Mouse (Mus musculus): Measurements from ENCODE around the gene Brca1. TPM values are rescaled to one million over a fixed set of nuclear protein-coding genes. Genes with fewer than 3 reads are reported as not detected.

Brca1 gene
- total RNA-seq, 2 experiments from 2014 or later, result 1.4 to 2.0 TPM

GRCm38 (mm10) chr11:101552476-101553300, 933 bp upstream of the Brca1 start:
- peak; percentile 98 to 100 for DNase-seq (ENCODE audit: low spot score in 2 of 2)
- intact Hi-C loops (cut with DNase I), result loop anchor here (5.0 kb wide), 1 partner anchor 85 kb away; the partner anchor contains the start of gene Vat1

GRCm38 (mm10) chr11:101548526-101548925, 3.2 kb downstream of the Brca1 start:
- no peak for DNase-seq (ENCODE audit: low spot score in 2 of 2)
- intact Hi-C loops (cut with DNase I), result no loop called here

GRCm38 (mm10) chr11:101544132-101544531, 7.6 kb downstream of the Brca1 start:
- intact Hi-C loops (cut with DNase I), result no loop called here
- DNase-seq (ENCODE audit: low spot score in 2 of 2), result peak in 1 of 2 experiments; percentile 29

- intact Hi-C loops (cut with DNase I), result no loop called here
- DNase-seq (ENCODE audit: low spot score in 2 of 2), result peak in 1 of 2 experiments; percentile 20
These were observed 8.2 kb downstream of the Brca1 start for GRCm38 (mm10) chr11:101543533-101543932.

GRCm38 (mm10) chr11:101526686-101527085, 25.1 kb downstream of the Brca1 start:
- DNase-seq (ENCODE audit: low spot score in 2 of 2), result no peak
- intact Hi-C loops (cut with DNase I), result no loop called here

GRCm38 (mm10) chr11:101525936-101526595, 25.7 kb downstream of the Brca1 start:
- intact Hi-C loops (cut with DNase I), result no loop called here

GRCm38 (mm10) chr11:101525056-101525455, 26.7 kb downstream of the Brca1 start:
- no peak for DNase-seq (ENCODE audit: low spot score in 2 of 2)
- intact Hi-C loops (cut with DNase I), result no loop called here

More at GRCm38 (mm10) chr11:101525936-101526595, 25.7 kb downstream of the Brca1 start:
- peak; percentile 35 to 47 for DNase-seq (ENCODE audit: low spot score in 2 of 2)

GRCm38 (mm10) chr11:101524446-101524845, 27.3 kb downstream of the Brca1 start:
- intact Hi-C loops (cut with DNase I), result no loop called here
- DNase-seq (ENCODE audit: low spot score in 2 of 2), result no peak

- intact Hi-C loops (cut with DNase I), result loop anchor here (5.0 kb wide), 1 partner anchor 52 kb away; the partner anchor contains the start of gene Vat1
- DNase-seq (ENCODE audit: low spot score in 2 of 2), result no peak
These were observed 32.4 kb downstream of the Brca1 start for GRCm38 (mm10) chr11:101519364-101519763.

- intact Hi-C loops (cut with DNase I), result loop anchor here (5.0 kb wide), 1 partner anchor 52 kb away; the partner anchor contains the start of gene Vat1
These were observed 32.8 kb downstream of the Brca1 start for GRCm38 (mm10) chr11:101518937-101519336.

GRCm38 (mm10) chr11:101507090-101507489, 44.7 kb downstream of the Brca1 start:
- DNase-seq (ENCODE audit: low spot score in 2 of 2), result no peak
- intact Hi-C loops (cut with DNase I), result no loop called here

More at GRCm38 (mm10) chr11:101518937-101519336, 32.8 kb downstream of the Brca1 start:
- peak in 1 of 2 experiments; percentile 12 for DNase-seq (ENCODE audit: low spot score in 2 of 2)

- DNase-seq (ENCODE audit: low spot score in 2 of 2), result no peak
- intact Hi-C loops (cut with DNase I), result no loop called here
These were observed 45.4 kb downstream of the Brca1 start for GRCm38 (mm10) chr11:101506269-101506780.

GRCm38 (mm10) chr11:101486126-101486525, 65.6 kb downstream of the Brca1 start:
- DNase-seq (ENCODE audit: low spot score in 2 of 2), result no peak
- intact Hi-C loops (cut with DNase I), result no loop called here

GRCm38 (mm10) chr11:101485509-101486028, 66.2 kb downstream of the Brca1 start:
- no peak for DNase-seq (ENCODE audit: low spot score in 2 of 2)
- intact Hi-C loops (cut with DNase I), result no loop called here

- intact Hi-C loops (cut with DNase I), result no loop called here
These were observed 66.9 kb downstream of the Brca1 start for GRCm38 (mm10) chr11:101484814-101485213.

GRCm38 (mm10) chr11:101484245-101484644, 67.5 kb downstream of the Brca1 start:
- intact Hi-C loops (cut with DNase I), result no loop called here
- no peak for DNase-seq (ENCODE audit: low spot score in 2 of 2)

More at GRCm38 (mm10) chr11:101484814-101485213, 66.9 kb downstream of the Brca1 start:
- DNase-seq (ENCODE audit: low spot score in 2 of 2), result no peak

GRCm38 (mm10) chr11:101483804-101484203, 68.0 kb downstream of the Brca1 start:
- intact Hi-C loops (cut with DNase I), result no loop called here
- no peak for DNase-seq (ENCODE audit: low spot score in 2 of 2)

- DNase-seq (ENCODE audit: low spot score in 2 of 2), result no peak
- intact Hi-C loops (cut with DNase I), result no loop called here
These were observed 70.8 kb downstream of the Brca1 start for GRCm38 (mm10) chr11:101480912-101481311.

- DNase-seq (ENCODE audit: low spot score in 2 of 2), result no peak
These were observed 72.6 kb downstream of the Brca1 start for GRCm38 (mm10) chr11:101479171-101479635.

More at GRCm38 (mm10) chr11:101479171-101479635, 72.6 kb downstream of the Brca1 start:
- intact Hi-C loops (cut with DNase I), result no loop called here
